Mouse (Mus musculus) myocyte (in vitro differentiated cells): ENCODE measurements around the gene Vmp1. TPM values are rescaled to one million over a fixed set of nuclear protein-coding genes. Genes with fewer than 3 reads are reported as not detected.

Experiments used
- H3K27me3 ChIP-seq: one replicate; pipeline ENCODE4 v1.6.1; 2011; ENCODE audit not compliant: control insufficient read depth, insufficient read depth, insufficient read length
- H3K36me3 ChIP-seq: one replicate; pipeline ENCODE4 v1.6.1; 2011; ENCODE audit not compliant: control insufficient read depth, insufficient read depth
- H3K4me2 ChIP-seq: one replicate; pipeline ENCODE4 v1.6.1; 2011; ENCODE audit warnings: low read depth, control low read depth
- H3K4me3 ChIP-seq: one replicate; pipeline ENCODE4 v1.5.1; 2011; ENCODE audit warnings: mild to moderate bottlenecking, control low read depth, moderate library complexity
- H3K79me2 ChIP-seq: one replicate; pipeline ENCODE4 v1.6.1; 2011; ENCODE audit not compliant: control insufficient read depth, insufficient read depth
- H3ac ChIP-seq: one replicate; pipeline ENCODE4 v1.6.1; 2011; ENCODE audit not compliant: control insufficient read depth, insufficient read length
- CEBPB ChIP-seq: IDR thresholded peaks from 2 replicates; pipeline ENCODE4 v1.6.1; 2011; ENCODE audit warnings: mild to moderate bottlenecking, moderate library complexity; ENCODE audit not compliant: poor library complexity, insufficient read depth, severe bottlenecking
- E2F4 ChIP-seq: IDR thresholded peaks from one replicate; pipeline ENCODE4 v1.6.1; 2011; ENCODE audit warnings: mild to moderate bottlenecking, control low read depth, moderate library complexity; ENCODE audit not compliant: insufficient read depth
- MAX ChIP-seq: IDR thresholded peaks from one replicate; pipeline ENCODE4 v1.6.1; 2011; ENCODE audit warnings: low read depth, mild to moderate bottlenecking, control low read depth
- MYOD1 ChIP-seq, 3 experiments: IDR thresholded peaks; one replicate each; pipeline ENCODE4 v1.6.1; 2011; ENCODE audit warnings: control low read depth in 2 of 3, low read depth in 2 of 3, mild to moderate bottlenecking in 2 of 3, moderate library complexity in 1 of 3; ENCODE audit not compliant: insufficient read length in 2 of 3, control insufficient read depth in 1 of 3
- MYOG ChIP-seq, 3 experiments: IDR thresholded peaks; one replicate each; pipeline ENCODE4 v1.6.1; 2011; ENCODE audit warnings: control low read depth in 2 of 3, low read depth in 2 of 3, mild to moderate bottlenecking in 2 of 3; ENCODE audit not compliant: insufficient read length in 2 of 3, control insufficient read depth in 1 of 3, insufficient read depth in 1 of 3
- POLR2A ChIP-seq: IDR thresholded peaks from one replicate; pipeline ENCODE4 v1.6.1; 2011; ENCODE audit warnings: low read depth, mild to moderate bottlenecking, control low read depth, moderate library complexity; ENCODE audit not compliant: insufficient read length
- POLR2AphosphoS2 ChIP-seq: IDR thresholded peaks from one replicate; pipeline ENCODE4 v1.6.1; 2011; ENCODE audit warnings: low read depth, control low read depth; ENCODE audit not compliant: insufficient read length
- REST ChIP-seq: IDR thresholded peaks from one replicate; pipeline ENCODE4 v1.6.1; 2011; ENCODE audit warnings: mild to moderate bottlenecking, control low read depth, moderate library complexity; ENCODE audit not compliant: insufficient read depth, insufficient read length
- SRF ChIP-seq: IDR thresholded peaks from one replicate; pipeline ENCODE4 v1.6.1; 2011; ENCODE audit warnings: low read depth; ENCODE audit not compliant: control insufficient read depth, insufficient read length
- TCF12 ChIP-seq: IDR thresholded peaks from one replicate; pipeline ENCODE4 v1.6.1; 2011; ENCODE audit warnings: mild to moderate bottlenecking, control low read depth; ENCODE audit not compliant: poor library complexity, insufficient read depth, severe bottlenecking
- TCF3 ChIP-seq: IDR thresholded peaks from one replicate; pipeline ENCODE4 v1.6.1; 2011; ENCODE audit warnings: low read depth, control low read depth; ENCODE audit not compliant: insufficient read length
- USF1 ChIP-seq: IDR thresholded peaks from one replicate; pipeline ENCODE4 v1.6.1; 2011; ENCODE audit warnings: low read depth, mild to moderate bottlenecking, control low read depth, moderate library complexity
- polyA plus RNA-seq: library from polyadenylated mRNA; unstranded; fragments of >200 nt; fragmentation: generic; extraction: Trizol; gene quantifications from one replicate; pipeline ENCODE4 v1.2.1, GENCODE M21; 2012; ENCODE audit warnings: missing spikeins

Gene Vmp1
- polyA plus RNA-seq, 1 experiment, result 169 TPM

GRCm38 (mm10) chr11:86701151-86701550, 17.5 kb upstream of the Vmp1 start:
- Histone ChIP-seq H3ac (no peak overlapping the region), H3K4me2 (no peak overlapping the region), H3K36me3 (peaks cover 95% of the 10 kb centered on the region), H3K27me3 (no peaks in the 10 kb centered on the region), H3K4me3 (no peak overlapping the region), H3K79me2 (no peaks in the 10 kb centered on the region)
- TF ChIP-seq E2F4, result no peak
- no peak for TF ChIP-seq TCF3
- TF ChIP-seq POLR2AphosphoS2, result no peak
- no peak for TF ChIP-seq CEBPB
- TF ChIP-seq SRF, result no peak
- no peak for TF ChIP-seq REST
- no peak for TF ChIP-seq USF1
- TF ChIP-seq POLR2A, result no peak
- no peak for TF ChIP-seq MYOD1 (IDR thresholded peaks at IDR 0.05; ENCODE audit: control insufficient read depth in 1 of 3, insufficient read length in 2 of 3, low read depth in 2 of 3)
- no peak for TF ChIP-seq TCF12
- no peak for TF ChIP-seq MAX
- no peak for TF ChIP-seq MYOG (IDR thresholded peaks at IDR 0.05; ENCODE audit: control insufficient read depth in 1 of 3, insufficient read depth in 1 of 3, insufficient read length in 2 of 3, low read depth in 2 of 3)

DNA sequence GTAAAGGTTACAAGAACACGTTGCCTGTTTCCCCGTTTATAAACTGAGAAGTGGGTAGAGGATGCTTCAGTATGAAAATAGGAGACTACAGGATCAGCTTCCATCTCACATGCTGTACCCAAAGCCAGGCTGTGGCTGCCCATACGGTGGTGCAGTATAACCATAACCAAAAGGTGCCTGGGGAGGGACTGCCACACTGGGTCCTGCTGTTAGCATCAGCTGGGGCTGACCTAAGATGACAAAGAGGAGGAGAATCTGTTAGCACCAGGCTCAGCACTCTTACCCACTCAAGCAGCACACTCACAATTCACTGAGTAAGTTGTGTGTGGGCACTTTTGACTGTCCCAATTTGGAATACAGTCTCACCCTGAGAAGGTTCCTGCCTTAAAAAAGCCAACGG, 11.8 kb upstream of the Vmp1 start:
- TF ChIP-seq USF1 (no peak), CEBPB (no peak), POLR2A (no peak), MYOG (IDR thresholded peaks at IDR 0.05; ENCODE audit: control insufficient read depth in 1 of 3, insufficient read depth in 1 of 3, insufficient read length in 2 of 3, low read depth in 2 of 3) (no peak), E2F4 (no peak), TCF3 (no peak), MAX (no peak), REST (no peak), MYOD1 (IDR thresholded peaks at IDR 0.05; ENCODE audit: control insufficient read depth in 1 of 3, insufficient read length in 2 of 3, low read depth in 2 of 3) (no peak), SRF (no peak), POLR2AphosphoS2 (no peak), TCF12 (no peak)
- Histone ChIP-seq H3ac (no peak overlapping the region), H3K4me2 (no peak overlapping the region), H3K27me3 (no peaks in the 10 kb centered on the region), H3K79me2 (peaks cover 3% of the 10 kb centered on the region), H3K4me3 (no peak overlapping the region), H3K36me3 (peaks cover 90% of the 10 kb centered on the region)

- Histone ChIP-seq H3K36me3 (peaks cover 85% of the 10 kb centered on the region), H3K4me2 (peak overlapping the region; percentile 22), H3K4me3 (no peak overlapping the region), H3K27me3 (no peaks in the 10 kb centered on the region), H3ac (no peak overlapping the region), H3K79me2 (peaks cover 31% of the 10 kb centered on the region)
- no peak for TF ChIP-seq TCF3
- no peak for TF ChIP-seq TCF12
- TF ChIP-seq SRF, result no peak
- TF ChIP-seq POLR2A, result no peak
- no peak for TF ChIP-seq POLR2AphosphoS2
- TF ChIP-seq MYOD1 (IDR thresholded peaks at IDR 0.05; ENCODE audit: control insufficient read depth in 1 of 3, insufficient read length in 2 of 3, low read depth in 2 of 3), result no peak
- TF ChIP-seq REST, result no peak
- no peak for TF ChIP-seq CEBPB
- no peak for TF ChIP-seq E2F4
- no peak for TF ChIP-seq USF1
- no peak for TF ChIP-seq MAX
- TF ChIP-seq MYOG (IDR thresholded peaks at IDR 0.05; ENCODE audit: control insufficient read depth in 1 of 3, insufficient read depth in 1 of 3, insufficient read length in 2 of 3, low read depth in 2 of 3), result no peak
Observed at GRCm38 (mm10) chr11:86692546-86692945, 8.9 kb upstream of the Vmp1 start.

DNA sequence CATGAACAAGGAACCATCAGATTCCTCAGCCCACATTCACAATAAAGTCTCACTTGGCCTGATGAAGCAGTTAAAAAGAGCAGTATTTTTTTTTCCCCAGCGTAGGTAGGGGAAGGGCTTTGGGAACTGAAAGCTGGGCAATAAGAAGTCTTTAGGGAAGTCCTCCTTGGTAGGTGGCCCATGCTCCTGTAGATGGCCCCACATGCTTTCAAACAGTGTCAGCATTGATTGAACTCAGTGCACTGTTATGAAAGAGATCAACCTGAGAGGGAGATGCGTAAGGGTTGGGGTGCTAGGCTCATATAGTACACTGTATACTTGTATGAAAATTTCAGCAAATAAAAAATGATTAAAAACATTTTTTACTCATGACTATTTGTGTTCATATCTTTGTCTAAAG, 8.3 kb upstream of the Vmp1 start:
- H3K79me2 ChIP-seq, result peaks cover 37% of the 10 kb centered on the region
- H3K36me3 ChIP-seq, result peaks cover 81% of the 10 kb centered on the region
- no peaks in the 10 kb centered on the region for H3K27me3 ChIP-seq
- H3K4me3 ChIP-seq, result no peak overlapping the region
- peak overlapping the region; percentile 22 for H3K4me2 ChIP-seq
- TF ChIP-seq POLR2A, result no peak
- no peak for TF ChIP-seq REST
- TF ChIP-seq TCF3, result no peak
- no peak for TF ChIP-seq MYOD1 (IDR thresholded peaks at IDR 0.05; ENCODE audit: control insufficient read depth in 1 of 3, insufficient read length in 2 of 3, low read depth in 2 of 3)
- TF ChIP-seq SRF, result no peak
- TF ChIP-seq MYOG (IDR thresholded peaks at IDR 0.05; ENCODE audit: control insufficient read depth in 1 of 3, insufficient read depth in 1 of 3, insufficient read length in 2 of 3, low read depth in 2 of 3), result no peak
- TF ChIP-seq POLR2AphosphoS2, result no peak
- no peak for TF ChIP-seq E2F4
- no peak for TF ChIP-seq MAX
- no peak for TF ChIP-seq TCF12
- TF ChIP-seq USF1, result no peak
- TF ChIP-seq CEBPB, result no peak
- H3ac ChIP-seq, result no peak overlapping the region
